Mouse (Mus musculus): Measurements from ENCODE around the gene Tdrd12. TPM values are rescaled to one million over a fixed set of nuclear protein-coding genes. Genes with fewer than 3 reads are reported as not detected.

Gene Tdrd12
- total RNA-seq, 1 experiment, result 35.4 TPM

- Histone ChIP-seq H3K36me3 (ENCODE audit: control insufficient read depth, insufficient read depth, low read length, poor library complexity, severe bottlenecking) (peaks cover 24% of the 10 kb centered on the region), H3K9me3 (ENCODE audit: control insufficient read depth, insufficient read depth, low read depth, low read length) (peaks cover 5% of the 10 kb centered on the region), H3K4me1 (ENCODE audit: control insufficient read depth in 2 of 2, insufficient read depth in 2 of 2, low read length in 2 of 2, poor library complexity in 1 of 2) (peaks cover 9 to 14% of the 10 kb centered on the region in 2 experiments), H3K27ac (ENCODE audit: insufficient read depth, low read depth, low read length, poor library complexity, severe bottlenecking) (peak overlapping the region; percentile 80), H3K9ac (ENCODE audit: insufficient read depth, low read depth, low read length, poor library complexity, severe bottlenecking) (no peak overlapping the region), H3K4me3 (ENCODE audit: insufficient read depth in 1 of 2, low read depth in 1 of 2, low read length in 2 of 2, poor library complexity in 1 of 2, severe bottlenecking in 1 of 2) (no peak overlapping the region)
- DNase-seq (ENCODE audit: low read depth, low spot score), result no peak
- in situ Hi-C loops (cut with MboI; ENCODE audit: low sequenced_read_pairs in 2 of 2, unreplicated experiment in 2 of 2), result no loop called here
- TF ChIP-seq ZNF384 (IDR thresholded peaks at IDR 0.05; ENCODE audit: low read depth, low read length) (no peak), HCFC1 (IDR thresholded peaks at IDR 0.05; ENCODE audit: borderline replicate concordance, insufficient read depth, low read length) (no peak), ZC3H11A (IDR thresholded peaks at IDR 0.05; ENCODE audit: borderline replicate concordance, low read depth, low read length) (no peak), CHD2 (IDR thresholded peaks at IDR 0.05; ENCODE audit: low read depth, low read length) (no peak), MAFK (IDR thresholded peaks at IDR 0.05; ENCODE audit: insufficient read depth, low read depth, low read length) (no peak)
These were observed 7.5 kb downstream of the Tdrd12 start for GRCm38 (mm10) chr7:35530026-35530425.

DNA sequence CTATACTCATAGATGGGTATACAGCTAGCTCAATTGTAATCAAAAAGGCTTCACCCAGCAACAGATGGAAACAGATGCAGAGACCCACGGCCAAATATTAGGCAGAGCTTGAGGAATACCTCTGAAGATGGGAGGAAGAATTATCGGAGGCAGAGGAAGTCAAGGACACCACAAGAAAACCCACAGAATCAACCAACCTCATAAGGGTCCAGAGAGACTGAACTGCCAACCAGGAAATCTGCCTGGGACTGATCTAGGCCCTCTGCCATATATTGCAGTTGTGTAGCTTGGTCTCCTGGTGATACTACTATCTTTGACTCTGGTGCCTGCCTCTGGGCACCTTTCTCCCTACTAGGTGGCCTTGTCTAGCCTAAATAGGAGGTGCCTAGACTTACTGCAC lies 10.8 kb downstream of the Tdrd12 start:
- no peak overlapping the region for H3K9ac ChIP-seq (ENCODE audit: insufficient read depth, low read depth, low read length, poor library complexity, severe bottlenecking)
- H3K36me3 ChIP-seq (ENCODE audit: control insufficient read depth, insufficient read depth, low read length, poor library complexity, severe bottlenecking), result peaks cover 24% of the 10 kb centered on the region
- in situ Hi-C loops (cut with MboI; ENCODE audit: low sequenced_read_pairs in 2 of 2, unreplicated experiment in 2 of 2), result no loop called here
- H3K4me3 ChIP-seq (ENCODE audit: insufficient read depth in 1 of 2, low read depth in 1 of 2, low read length in 2 of 2, poor library complexity in 1 of 2, severe bottlenecking in 1 of 2), result no peak overlapping the region
- DNase-seq (ENCODE audit: low read depth, low spot score), result no peak
- H3K9me3 ChIP-seq (ENCODE audit: control insufficient read depth, insufficient read depth, low read depth, low read length), result peaks cover 5% of the 10 kb centered on the region
- TF ChIP-seq ZNF384 (IDR thresholded peaks at IDR 0.05; ENCODE audit: low read depth, low read length) (no peak), MAFK (IDR thresholded peaks at IDR 0.05; ENCODE audit: insufficient read depth, low read depth, low read length) (no peak), ZC3H11A (IDR thresholded peaks at IDR 0.05; ENCODE audit: borderline replicate concordance, low read depth, low read length) (no peak), HCFC1 (IDR thresholded peaks at IDR 0.05; ENCODE audit: borderline replicate concordance, insufficient read depth, low read length) (no peak), CHD2 (IDR thresholded peaks at IDR 0.05; ENCODE audit: low read depth, low read length) (no peak)
- H3K27ac ChIP-seq (ENCODE audit: insufficient read depth, low read depth, low read length, poor library complexity, severe bottlenecking), result no peak overlapping the region
- peaks cover 8 to 9% of the 10 kb centered on the region in 2 experiments for H3K4me1 ChIP-seq (ENCODE audit: control insufficient read depth in 2 of 2, insufficient read depth in 2 of 2, low read length in 2 of 2, poor library complexity in 1 of 2)

DNA sequence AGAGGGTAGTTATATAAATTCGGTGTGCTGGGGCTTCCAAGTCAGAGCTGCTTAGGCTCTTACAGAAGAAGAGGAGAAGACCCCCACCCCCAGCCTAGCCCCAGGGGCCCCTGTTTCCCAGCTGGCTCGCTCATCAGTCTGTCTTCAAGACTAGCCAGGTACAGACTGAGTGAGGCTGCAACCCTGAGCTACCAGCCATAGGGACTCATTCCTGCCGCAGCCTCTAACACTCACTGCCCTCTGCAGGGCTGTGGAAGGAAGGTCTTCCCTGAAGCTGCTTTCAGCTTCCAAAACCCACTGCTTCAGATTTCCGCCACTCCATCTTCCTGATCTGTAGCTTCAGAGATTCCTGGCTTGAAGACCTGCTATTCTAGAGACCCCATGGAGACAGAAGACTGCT lies 35.5 kb downstream of the Tdrd12 start:
- in situ Hi-C loops (cut with MboI; ENCODE audit: low sequenced_read_pairs in 2 of 2, unreplicated experiment in 2 of 2), result no loop called here

GRCm38 (mm10) chr7:35497516-35497915 lies 40.0 kb downstream of the Tdrd12 start:
- H3K27ac ChIP-seq (ENCODE audit: insufficient read depth, low read depth, low read length, poor library complexity, severe bottlenecking), result no peak overlapping the region
- no peaks in the 10 kb centered on the region for H3K9me3 ChIP-seq (ENCODE audit: control insufficient read depth, insufficient read depth, low read depth, low read length)
- in situ Hi-C loops (cut with MboI; ENCODE audit: low sequenced_read_pairs in 2 of 2, unreplicated experiment in 2 of 2), result no loop called here
- no peak for DNase-seq (ENCODE audit: low read depth, low spot score)
- no peak overlapping the region for H3K9ac ChIP-seq (ENCODE audit: insufficient read depth, low read depth, low read length, poor library complexity, severe bottlenecking)
- H3K4me3 ChIP-seq (ENCODE audit: insufficient read depth in 1 of 2, low read depth in 1 of 2, low read length in 2 of 2, poor library complexity in 1 of 2, severe bottlenecking in 1 of 2), result no peak overlapping the region
- no peaks in the 10 kb centered on the region for H3K4me1 ChIP-seq (ENCODE audit: control insufficient read depth in 2 of 2, insufficient read depth in 2 of 2, low read length in 2 of 2, poor library complexity in 1 of 2)
- H3K36me3 ChIP-seq (ENCODE audit: control insufficient read depth, insufficient read depth, low read length, poor library complexity, severe bottlenecking), result peaks cover 14% of the 10 kb centered on the region
- TF ChIP-seq CHD2 (IDR thresholded peaks at IDR 0.05; ENCODE audit: low read depth, low read length) (no peak), ZNF384 (IDR thresholded peaks at IDR 0.05; ENCODE audit: low read depth, low read length) (no peak), ZC3H11A (IDR thresholded peaks at IDR 0.05; ENCODE audit: borderline replicate concordance, low read depth, low read length) (no peak), MAFK (IDR thresholded peaks at IDR 0.05; ENCODE audit: insufficient read depth, low read depth, low read length) (no peak), HCFC1 (IDR thresholded peaks at IDR 0.05; ENCODE audit: borderline replicate concordance, insufficient read depth, low read length) (no peak)

More for the DNA sequence above, 35.5 kb downstream of the Tdrd12 start:
- H3K9ac ChIP-seq (ENCODE audit: insufficient read depth, low read depth, low read length, poor library complexity, severe bottlenecking), result no peak overlapping the region
- no peak overlapping the region for H3K4me3 ChIP-seq (ENCODE audit: insufficient read depth in 1 of 2, low read depth in 1 of 2, low read length in 2 of 2, poor library complexity in 1 of 2, severe bottlenecking in 1 of 2)
- H3K27ac ChIP-seq (ENCODE audit: insufficient read depth, low read depth, low read length, poor library complexity, severe bottlenecking), result peak overlapping the region; percentile 0; the same call in 1 of the 2 replicates
- H3K36me3 ChIP-seq (ENCODE audit: control insufficient read depth, insufficient read depth, low read length, poor library complexity, severe bottlenecking), result peaks cover 17% of the 10 kb centered on the region
- TF ChIP-seq HCFC1 (IDR thresholded peaks at IDR 0.05; ENCODE audit: borderline replicate concordance, insufficient read depth, low read length) (no peak), CHD2 (IDR thresholded peaks at IDR 0.05; ENCODE audit: low read depth, low read length) (no peak), ZNF384 (IDR thresholded peaks at IDR 0.05; ENCODE audit: low read depth, low read length) (no peak), ZC3H11A (IDR thresholded peaks at IDR 0.05; ENCODE audit: borderline replicate concordance, low read depth, low read length) (no peak), MAFK (IDR thresholded peaks at IDR 0.05; ENCODE audit: insufficient read depth, low read depth, low read length) (no peak)
- peak; percentile 11 for DNase-seq (ENCODE audit: low read depth, low spot score)
- no peaks in the 10 kb centered on the region for H3K9me3 ChIP-seq (ENCODE audit: control insufficient read depth, insufficient read depth, low read depth, low read length)
- H3K4me1 ChIP-seq (ENCODE audit: control insufficient read depth in 2 of 2, insufficient read depth in 2 of 2, low read length in 2 of 2, poor library complexity in 1 of 2), result no peaks in the 10 kb centered on the region

GRCm38 (mm10) chr7:35491005-35491404 lies 46.5 kb downstream of the Tdrd12 start:
- Histone ChIP-seq H3K9me3 (ENCODE audit: control insufficient read depth, insufficient read depth, low read depth, low read length) (no peaks in the 10 kb centered on the region), H3K27ac (ENCODE audit: insufficient read depth, low read depth, low read length, poor library complexity, severe bottlenecking) (no peak overlapping the region), H3K4me1 (ENCODE audit: control insufficient read depth in 2 of 2, insufficient read depth in 2 of 2, low read length in 2 of 2, poor library complexity in 1 of 2) (no peaks in the 10 kb centered on the region), H3K36me3 (ENCODE audit: control insufficient read depth, insufficient read depth, low read length, poor library complexity, severe bottlenecking) (peaks cover 21% of the 10 kb centered on the region), H3K4me3 (ENCODE audit: insufficient read depth in 1 of 2, low read depth in 1 of 2, low read length in 2 of 2, poor library complexity in 1 of 2, severe bottlenecking in 1 of 2) (no peak overlapping the region), H3K9ac (ENCODE audit: insufficient read depth, low read depth, low read length, poor library complexity, severe bottlenecking) (no peak overlapping the region)
- no peak for DNase-seq (ENCODE audit: low read depth, low spot score)
- in situ Hi-C loops (cut with MboI; ENCODE audit: low sequenced_read_pairs in 2 of 2, unreplicated experiment in 2 of 2), result no loop called here
- TF ChIP-seq MAFK (IDR thresholded peaks at IDR 0.05; ENCODE audit: insufficient read depth, low read depth, low read length) (no peak), ZNF384 (IDR thresholded peaks at IDR 0.05; ENCODE audit: low read depth, low read length) (no peak), HCFC1 (IDR thresholded peaks at IDR 0.05; ENCODE audit: borderline replicate concordance, insufficient read depth, low read length) (no peak), ZC3H11A (IDR thresholded peaks at IDR 0.05; ENCODE audit: borderline replicate concordance, low read depth, low read length) (no peak), CHD2 (IDR thresholded peaks at IDR 0.05; ENCODE audit: low read depth, low read length) (no peak)

Measured in ES-E14 (cell line).